Mouse (Mus musculus) urinary bladder, postnatal 36 days (tissue): ENCODE results near the gene Bbs5.
A peak's percentile ranks its signal among the peaks of the same experiment; 100 is the strongest.
"Not testable (repeated sequence)": the region's sequence is repeated elsewhere in the genome, so short reads cannot be mapped to it uniquely, and the experiment has no call there.

Experiments used
- DNase-seq, 2 experiments: peaks; one replicate each; pipeline ENCODE4 v3.0.0; 2022; ENCODE audit warnings: low spot score in 2 of 2, mixed read lengths in 1 of 2

The Bbs5 gene

GRCm38 (mm10) chr2:69646726-69647490 lies at the start of gene Bbs5:
Gene Bbs5 (plus strand): TSS chr2:69647171.
- peak; percentile 91 to 94 for DNase-seq

- no peak for DNase-seq
These were observed 43.1 kb upstream of the Bbs5 start for GRCm38 (mm10) chr2:69603726-69604393.

DNA sequence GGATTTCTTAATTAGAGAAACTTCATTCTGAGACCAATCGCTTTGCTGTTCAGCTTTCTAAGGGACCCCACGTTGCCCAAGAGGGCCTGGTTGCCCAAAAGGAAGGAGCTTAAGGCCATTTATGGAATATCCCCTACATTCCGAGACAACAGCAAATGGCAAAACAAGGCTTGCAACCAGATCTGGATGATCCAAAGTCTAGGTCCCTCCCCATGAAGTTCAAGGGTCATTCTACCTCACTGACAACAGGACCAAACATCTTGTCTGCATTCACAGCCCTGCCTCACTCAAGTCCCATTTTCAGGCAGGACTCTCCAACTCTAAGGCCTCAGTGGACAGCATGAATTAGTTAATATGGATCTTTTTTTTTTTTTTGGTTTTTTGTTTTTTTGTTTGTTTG lies 40.4 kb upstream of the Bbs5 start:
- no peak for DNase-seq

- no peak for DNase-seq
These were observed 34.7 kb upstream of the Bbs5 start for GRCm38 (mm10) chr2:69612237-69612636.

GRCm38 (mm10) chr2:69612716-69613115 lies 34.3 kb upstream of the Bbs5 start:
- no peak for DNase-seq

DNA sequence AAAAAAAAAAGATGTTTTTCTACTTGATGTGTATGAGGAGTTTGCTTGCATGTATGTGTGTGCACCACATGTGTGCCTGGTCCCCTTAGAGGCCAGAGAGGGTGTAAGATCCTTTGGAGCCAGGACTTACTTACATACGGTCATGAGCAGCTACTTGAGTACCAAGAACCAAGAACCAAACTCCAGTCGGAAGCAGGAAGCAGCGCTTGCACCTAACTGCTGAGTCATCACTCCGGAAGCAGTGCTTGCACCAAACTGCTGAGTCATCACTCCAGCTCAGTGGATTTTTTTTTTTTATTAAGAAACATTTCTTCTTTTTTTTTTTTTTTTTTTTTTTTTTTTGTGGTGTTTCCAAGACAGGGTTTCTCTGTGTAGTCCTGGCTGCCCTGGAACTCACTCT lies 33.7 kb upstream of the Bbs5 start:
- DNase-seq = no peak

DNA sequence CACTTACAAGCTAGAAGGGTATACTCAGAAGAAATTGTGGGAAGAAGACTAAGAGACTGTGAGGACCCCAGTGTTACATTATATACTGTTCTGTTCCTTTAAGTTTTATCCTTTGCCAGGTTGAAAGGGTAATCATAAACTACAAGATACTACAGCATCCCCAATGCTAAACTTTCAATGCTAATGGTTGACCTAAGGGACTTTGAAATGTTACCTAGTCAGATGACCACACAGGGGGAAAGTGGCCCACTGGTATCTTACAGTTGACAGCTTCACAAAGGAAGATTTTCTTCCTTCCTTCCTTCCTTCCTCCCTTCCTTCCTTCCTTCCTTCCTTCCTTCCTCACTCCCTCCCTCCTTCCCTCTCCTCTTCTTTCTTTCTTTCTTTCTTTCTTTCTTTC lies 28.6 kb upstream of the Bbs5 start:
- DNase-seq = no peak

- DNase-seq = no peak
These were observed 27.7 kb upstream of the Bbs5 start for GRCm38 (mm10) chr2:69619286-69619685.

GRCm38 (mm10) chr2:69629215-69629614 lies 17.8 kb upstream of the Bbs5 start:
- peak in 1 of 2 experiments; percentile 30 for DNase-seq

GRCm38 (mm10) chr2:69629914-69630313 lies 17.1 kb upstream of the Bbs5 start:
- DNase-seq = no peak

DNA sequence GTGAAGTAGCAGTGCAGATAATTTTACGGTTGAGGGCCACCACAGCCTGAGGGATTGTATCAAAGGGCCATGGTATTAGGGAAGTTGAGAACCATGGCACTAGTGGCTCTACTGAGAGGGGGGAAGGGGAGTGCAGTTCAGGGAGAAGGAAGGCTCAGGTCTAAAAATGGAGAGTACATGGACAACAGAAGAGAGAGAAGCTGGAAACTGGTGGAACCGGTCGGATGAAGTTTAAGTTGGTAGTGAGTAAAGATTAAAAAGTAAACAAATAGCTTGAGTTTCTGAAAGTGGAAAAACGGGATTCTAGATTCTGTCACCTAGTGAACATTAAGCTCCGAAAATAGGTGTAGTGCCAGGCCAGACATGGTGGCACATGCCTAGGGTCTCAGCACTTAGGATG lies 16.2 kb upstream of the Bbs5 start:
- DNase-seq = peak; percentile 43 to 52

DNA sequence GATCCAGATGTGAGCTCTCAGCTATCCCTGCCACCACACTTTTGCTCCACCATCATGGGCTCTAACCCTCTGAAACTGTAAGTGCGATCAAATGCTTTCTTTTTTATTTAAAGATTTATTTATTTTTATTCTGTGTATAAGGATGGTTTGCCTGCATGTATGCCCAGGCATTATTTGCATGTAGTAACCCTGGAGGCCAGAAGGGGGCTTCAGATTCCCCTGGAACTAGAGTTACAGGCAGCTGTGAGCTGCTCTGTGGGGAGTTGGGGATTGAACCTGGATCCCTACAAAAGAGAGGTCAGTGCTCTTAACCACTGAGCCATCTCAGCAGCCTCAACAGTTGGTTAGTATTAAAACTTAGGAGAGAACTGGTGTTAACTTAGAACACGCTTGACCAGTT lies 15.5 kb upstream of the Bbs5 start:
- DNase-seq = no peak

DNA sequence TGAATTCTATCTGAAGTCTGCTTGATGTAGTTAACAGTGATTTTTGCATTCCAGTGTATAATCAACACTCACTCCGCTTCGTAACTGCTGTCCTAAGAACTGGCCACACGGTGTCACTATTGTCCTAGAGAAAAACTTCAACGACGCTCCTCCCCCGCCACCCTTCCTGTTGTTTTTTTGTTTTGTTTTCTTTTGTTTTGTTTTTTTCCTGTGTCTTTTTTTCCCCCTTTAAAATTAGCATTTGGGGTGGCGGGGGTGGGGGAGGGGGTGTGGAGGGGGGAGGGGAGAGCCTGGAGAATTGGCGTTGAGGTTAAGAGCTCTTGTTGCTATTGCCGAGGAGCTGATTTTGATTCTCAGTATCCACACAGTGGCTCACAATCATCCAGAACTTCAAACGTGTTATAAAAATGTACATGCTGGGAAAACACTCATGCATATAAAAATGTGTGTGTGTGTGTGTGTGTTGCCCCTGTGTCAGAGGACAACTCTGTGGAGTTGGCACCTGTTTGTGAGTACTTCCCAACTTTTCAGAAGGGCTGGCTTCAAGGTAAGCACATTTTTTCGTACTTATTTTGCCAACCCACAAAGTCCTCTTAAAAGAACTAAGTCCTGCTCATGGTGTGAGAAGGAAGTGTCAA lies 11.8 kb upstream of the Bbs5 start:
- DNase-seq = peak in 1 of 2 experiments; percentile 21

DNA sequence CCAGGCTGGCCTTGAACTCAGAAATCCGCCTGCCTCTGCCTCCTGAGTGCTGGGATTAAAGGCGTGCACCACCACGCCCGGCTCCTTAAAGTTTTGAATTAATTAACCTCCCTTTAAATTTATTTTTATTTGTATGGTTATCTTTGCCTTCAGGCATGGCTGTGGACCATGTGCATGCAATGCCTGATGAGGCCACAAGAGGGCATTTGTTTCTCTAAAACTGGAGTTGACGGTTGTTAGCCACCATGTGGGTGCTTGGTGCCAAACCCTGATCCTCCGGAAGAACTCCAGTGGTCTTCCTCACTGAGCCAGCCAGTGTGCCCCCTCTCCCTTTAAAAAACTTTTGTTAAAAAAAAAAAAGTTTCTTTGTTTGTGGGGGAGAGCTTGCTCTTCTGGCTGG lies 11.2 kb upstream of the Bbs5 start:
- DNase-seq = peak in 1 of 2 experiments; percentile 45

GRCm38 (mm10) chr2:69637989-69638388 lies 9.0 kb upstream of the Bbs5 start:
- DNase-seq = not testable (repeated sequence)

- no peak for DNase-seq
These were observed 6.9 kb upstream of the Bbs5 start for GRCm38 (mm10) chr2:69640100-69640499.

DNA sequence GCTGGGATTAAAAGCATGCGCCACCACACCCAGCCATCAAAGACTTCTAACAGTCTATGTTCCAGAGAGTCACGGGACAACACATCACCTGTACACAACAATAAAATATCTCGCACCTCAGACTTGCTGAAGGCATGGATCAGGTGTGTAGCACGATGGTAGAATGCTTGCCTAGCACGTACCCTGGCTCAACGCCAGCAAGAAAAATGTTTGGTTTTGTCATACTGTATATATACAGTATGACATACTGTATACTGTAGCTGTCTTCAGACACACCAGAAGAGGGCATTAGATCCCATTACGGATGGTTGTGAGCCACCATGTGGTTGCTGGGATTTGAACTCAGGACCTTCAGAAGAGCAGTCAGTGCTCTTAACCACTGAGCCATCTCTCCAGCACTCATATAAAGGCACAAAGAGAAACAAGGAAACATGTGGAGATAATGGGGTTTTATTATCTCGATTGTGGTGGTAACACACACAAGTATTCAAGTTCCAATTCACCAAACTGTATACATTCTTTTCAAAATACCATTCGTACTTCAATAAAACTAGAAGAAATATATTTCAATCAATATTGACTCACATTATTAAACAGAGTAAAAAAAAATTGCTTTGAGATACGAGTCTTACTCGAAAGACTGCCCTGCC lies 1.9 kb upstream of the Bbs5 start:
- no peak for DNase-seq

- no peak for DNase-seq
These were observed 2.7 kb downstream of the Bbs5 start for GRCm38 (mm10) chr2:69649716-69650115.

DNA sequence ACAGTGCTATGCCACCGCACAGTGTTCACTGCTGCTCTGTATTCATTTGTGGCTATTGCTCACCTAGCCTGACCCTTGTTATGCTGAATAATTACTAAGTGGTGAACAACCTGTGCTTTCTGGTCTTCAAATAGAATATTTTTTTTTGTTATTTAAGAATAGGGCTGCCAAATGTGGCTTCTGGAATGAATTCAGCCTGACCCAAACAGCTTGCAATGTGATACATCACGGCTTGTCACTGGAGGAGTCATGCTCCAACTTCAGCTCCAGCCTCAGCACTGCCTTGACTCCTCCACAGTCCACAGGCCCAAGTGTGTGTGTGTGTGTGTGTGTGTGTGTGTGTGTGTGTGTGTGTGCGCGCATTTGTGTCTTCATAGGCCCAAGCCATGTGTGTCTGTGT lies 12.4 kb downstream of the Bbs5 start:
- DNase-seq = no peak

DNA sequence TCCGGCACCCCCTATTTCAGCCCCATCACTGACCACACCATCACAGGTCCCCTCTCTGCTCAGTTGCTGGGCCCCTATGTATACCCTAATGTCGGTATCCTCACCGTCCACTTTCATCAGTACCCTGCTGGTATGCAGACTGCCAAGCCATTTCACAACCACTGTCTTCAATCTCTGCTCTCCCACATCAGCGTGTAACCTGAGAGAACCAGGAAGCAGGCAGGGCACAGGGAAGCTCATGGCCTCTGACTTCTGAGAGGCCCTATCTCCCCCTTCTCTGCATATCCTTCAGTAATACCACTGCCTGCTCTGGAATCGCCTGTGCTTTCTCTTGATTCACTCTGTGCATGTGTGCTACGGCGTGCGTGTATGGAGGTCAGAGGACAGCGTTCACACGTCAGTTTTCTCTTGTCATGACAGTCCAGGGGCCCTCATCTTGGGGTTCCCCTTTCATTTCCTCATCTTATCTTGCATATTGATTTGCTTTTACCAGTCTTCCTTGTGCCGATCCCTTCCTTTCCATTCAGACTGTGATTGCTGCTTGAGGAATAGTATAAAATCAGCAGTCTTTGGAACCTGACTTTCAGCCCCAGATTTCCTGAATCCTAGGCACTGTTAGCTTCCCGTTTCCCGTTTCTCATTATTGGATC lies 17.0 kb downstream of the Bbs5 start:
- DNase-seq = no peak

DNA sequence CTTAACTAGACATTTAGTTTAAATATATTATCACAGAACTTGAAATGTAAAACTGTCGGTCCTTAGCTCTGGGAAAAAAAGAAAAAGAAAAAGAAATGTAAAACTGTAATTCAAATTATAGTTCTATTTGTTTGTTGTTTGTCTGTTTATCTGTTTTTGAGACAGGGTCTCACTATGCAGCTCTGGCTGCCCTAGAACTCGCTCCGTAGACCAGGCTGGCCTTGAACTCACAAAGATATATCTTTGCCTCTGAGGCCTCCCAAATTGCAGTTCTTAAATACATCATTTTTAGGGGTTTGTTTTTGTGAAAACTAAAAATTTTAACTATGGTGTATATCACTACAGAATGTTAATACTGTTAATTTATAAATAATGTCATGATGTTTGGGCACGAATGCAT lies 20.7 kb downstream of the Bbs5 start:
- DNase-seq = no peak

GRCm38 (mm10) chr2:69668414-69668813 lies 21.4 kb downstream of the Bbs5 start:
- no peak for DNase-seq
